Mouse (Mus musculus): ENCODE measurements around the gene Akap6. TPM values are rescaled to one million over a fixed set of nuclear protein-coding genes. Genes with fewer than 3 reads are reported as not detected.

Gene Akap6
- polyA plus RNA-seq, 1 experiment from 2014 or later, result 0.41 TPM

GRCm38 (mm10) chr12:52944274-52944673 lies 245.1 kb downstream of the Akap6 start:
- H3K4me2 ChIP-seq (replicated peaks; ENCODE audit: low read depth, low read length), result no peak overlapping the region
- no peak overlapping the region for H3K9ac ChIP-seq (replicated peaks; ENCODE audit: low read length)
- no peaks in the 10 kb centered on the region for H3K9me3 ChIP-seq (ENCODE audit: low read length)
- no peak overlapping the region for H3K27ac ChIP-seq (ENCODE audit: low read length)
- H3K27me3 ChIP-seq (ENCODE audit: insufficient read depth, low read length), result no peaks in the 10 kb centered on the region
- no peaks in the 10 kb centered on the region for H3K4me1 ChIP-seq (ENCODE audit: insufficient read depth, low read length)
- H3K4me3 ChIP-seq (ENCODE audit: low read length), result no peak overlapping the region
- no peak for ATAC-seq (ENCODE audit: low FRiP score, low TSS enrichment)
- 21% methylated on average over 7 of the region's 7 CpGs for WGBS
- H3K36me3 ChIP-seq (ENCODE audit: insufficient read depth, low read length), result no peaks in the 10 kb centered on the region

GRCm38 (mm10) chr12:52944949-52945348 lies 245.8 kb downstream of the Akap6 start:
- no peaks in the 10 kb centered on the region for H3K36me3 ChIP-seq (ENCODE audit: insufficient read depth, low read length)
- H3K27ac ChIP-seq (ENCODE audit: low read length), result no peak overlapping the region
- H3K4me1 ChIP-seq (ENCODE audit: insufficient read depth, low read length), result no peaks in the 10 kb centered on the region
- H3K4me2 ChIP-seq (replicated peaks; ENCODE audit: low read depth, low read length), result no peak overlapping the region
- 0 out of 2 replicates have a peak, but pooled peaks have one; percentile 70 for ATAC-seq (ENCODE audit: low FRiP score, low TSS enrichment)
- no peaks in the 10 kb centered on the region for H3K27me3 ChIP-seq (ENCODE audit: insufficient read depth, low read length)
- H3K9ac ChIP-seq (replicated peaks; ENCODE audit: low read length), result no peak overlapping the region
- H3K9me3 ChIP-seq (ENCODE audit: low read length), result no peaks in the 10 kb centered on the region
- WGBS, result 89% methylated on average over 2 of the region's 2 CpGs
- H3K4me3 ChIP-seq (ENCODE audit: low read length), result no peak overlapping the region

DNA sequence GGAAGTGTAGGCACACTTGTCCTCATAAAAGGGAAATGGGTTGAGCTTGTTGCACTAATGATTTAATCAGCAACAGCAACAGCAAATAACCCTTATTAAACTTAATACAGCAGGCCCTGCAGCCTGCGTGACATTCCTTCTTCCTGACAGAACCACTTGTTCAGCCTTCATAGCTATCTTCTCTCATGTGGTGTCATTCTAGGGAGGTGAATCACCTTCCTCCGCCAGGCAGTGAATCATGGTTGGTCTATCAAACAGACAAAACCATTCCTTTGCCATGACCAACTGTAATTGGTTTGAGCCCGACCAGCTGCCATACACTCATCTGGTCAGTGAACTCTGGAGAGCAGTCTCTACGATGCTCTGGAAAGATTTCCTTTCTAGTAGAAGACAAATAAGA lies 251.5 kb downstream of the Akap6 start:
- ATAC-seq (ENCODE audit: low FRiP score, low TSS enrichment), result no peak
- H3K4me2 ChIP-seq (replicated peaks; ENCODE audit: low read depth, low read length), result no peak overlapping the region
- H3K4me1 ChIP-seq (ENCODE audit: insufficient read depth, low read length), result no peaks in the 10 kb centered on the region
- no peak overlapping the region for H3K4me3 ChIP-seq (ENCODE audit: low read length)
- no peaks in the 10 kb centered on the region for H3K36me3 ChIP-seq (ENCODE audit: insufficient read depth, low read length)
- H3K9me3 ChIP-seq (ENCODE audit: low read length), result no peaks in the 10 kb centered on the region
- no peak overlapping the region for H3K27ac ChIP-seq (ENCODE audit: low read length)
- 58% methylated on average over 4 of the region's 4 CpGs for WGBS
- no peaks in the 10 kb centered on the region; the same call in 1 of the 2 replicates for H3K27me3 ChIP-seq (ENCODE audit: insufficient read depth, low read length)
- no peak overlapping the region for H3K9ac ChIP-seq (replicated peaks; ENCODE audit: low read length)

- 33% methylated on average over 3 of the region's 3 CpGs for WGBS
- Histone ChIP-seq H3K4me2 (replicated peaks; ENCODE audit: low read depth, low read length) (no peak overlapping the region), H3K9ac (replicated peaks; ENCODE audit: low read length) (no peak overlapping the region)
Measured at GRCm38 (mm10) chr12:52957587-52957986, 258.4 kb downstream of the Akap6 start.

DNA sequence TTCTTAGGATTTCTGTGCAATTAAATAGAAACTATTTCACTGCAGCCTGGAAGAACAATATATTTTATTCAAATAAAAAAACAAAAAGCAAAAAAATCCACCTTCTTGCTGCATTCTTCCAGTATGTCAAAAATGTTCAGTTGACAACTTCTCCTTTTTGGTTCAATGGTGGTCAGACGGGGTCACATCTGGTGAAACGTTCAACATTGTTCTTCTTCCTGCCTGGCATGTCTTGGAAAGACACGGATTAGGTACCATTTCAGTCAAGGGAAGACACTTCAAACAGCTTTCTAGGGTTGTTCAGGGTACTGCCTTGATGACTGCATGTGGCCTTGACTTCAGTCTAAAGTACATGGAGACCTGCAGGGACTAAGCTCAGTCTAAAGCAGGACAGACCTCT lies 258.8 kb downstream of the Akap6 start:
- no peaks in the 10 kb centered on the region for H3K4me1 ChIP-seq (ENCODE audit: insufficient read depth, low read length)

More at GRCm38 (mm10) chr12:52957587-52957986, 258.4 kb downstream of the Akap6 start:
- no peaks in the 10 kb centered on the region; the same call in 1 of the 2 replicates for H3K27me3 ChIP-seq (ENCODE audit: insufficient read depth, low read length)
- H3K9me3 ChIP-seq (ENCODE audit: low read length), result no peaks in the 10 kb centered on the region
- no peaks in the 10 kb centered on the region for H3K36me3 ChIP-seq (ENCODE audit: insufficient read depth, low read length)
- H3K27ac ChIP-seq (ENCODE audit: low read length), result no peak overlapping the region
- no peaks in the 10 kb centered on the region for H3K4me1 ChIP-seq (ENCODE audit: insufficient read depth, low read length)
- ATAC-seq (ENCODE audit: low FRiP score, low TSS enrichment), result no peak
- H3K4me3 ChIP-seq (ENCODE audit: low read length), result no peak overlapping the region

GRCm38 (mm10) chr12:52991745-52992144 lies 292.6 kb downstream of the Akap6 start:
- H3K9ac ChIP-seq (replicated peaks; ENCODE audit: low read length), result no peak overlapping the region
- no peaks in the 10 kb centered on the region for H3K9me3 ChIP-seq (ENCODE audit: low read length)
- no peaks in the 10 kb centered on the region for H3K27me3 ChIP-seq (ENCODE audit: insufficient read depth, low read length)
- no peak overlapping the region for H3K4me2 ChIP-seq (replicated peaks; ENCODE audit: low read depth, low read length)
- H3K4me3 ChIP-seq (ENCODE audit: low read length), result no peak overlapping the region
- 74% methylated on average over 6 of the region's 6 CpGs for WGBS
- no peak overlapping the region for H3K27ac ChIP-seq (ENCODE audit: low read length)
- H3K36me3 ChIP-seq (ENCODE audit: insufficient read depth, low read length), result no peaks in the 10 kb centered on the region
- ATAC-seq (ENCODE audit: low FRiP score, low TSS enrichment), result no peak
- no peaks in the 10 kb centered on the region for H3K4me1 ChIP-seq (ENCODE audit: insufficient read depth, low read length)

More for the DNA sequence above, 258.8 kb downstream of the Akap6 start:
- H3K27me3 ChIP-seq (ENCODE audit: insufficient read depth, low read length), result no peaks in the 10 kb centered on the region; the same call in 1 of the 2 replicates
- no peak overlapping the region for H3K4me2 ChIP-seq (replicated peaks; ENCODE audit: low read depth, low read length)
- no peak for ATAC-seq (ENCODE audit: low FRiP score, low TSS enrichment)
- WGBS, result 32% methylated on average over 3 of the region's 3 CpGs
- H3K27ac ChIP-seq (ENCODE audit: low read length), result no peak overlapping the region
- H3K36me3 ChIP-seq (ENCODE audit: insufficient read depth, low read length), result no peaks in the 10 kb centered on the region
- no peak overlapping the region for H3K4me3 ChIP-seq (ENCODE audit: low read length)
- no peak overlapping the region for H3K9ac ChIP-seq (replicated peaks; ENCODE audit: low read length)
- no peaks in the 10 kb centered on the region for H3K9me3 ChIP-seq (ENCODE audit: low read length)

GRCm38 (mm10) chr12:53012336-53012735 lies 313.2 kb downstream of the Akap6 start:
- Histone ChIP-seq H3K9ac (replicated peaks; ENCODE audit: low read length) (no peak overlapping the region), H3K27me3 (ENCODE audit: insufficient read depth, low read length) (no peaks in the 10 kb centered on the region), H3K36me3 (ENCODE audit: insufficient read depth, low read length) (no peaks in the 10 kb centered on the region), H3K4me3 (ENCODE audit: low read length) (no peak overlapping the region), H3K4me2 (replicated peaks; ENCODE audit: low read depth, low read length) (no peak overlapping the region), H3K9me3 (ENCODE audit: low read length) (no peaks in the 10 kb centered on the region), H3K27ac (ENCODE audit: low read length) (no peak overlapping the region), H3K4me1 (ENCODE audit: insufficient read depth, low read length) (peaks cover 9% of the 10 kb centered on the region)
- ATAC-seq (ENCODE audit: low FRiP score, low TSS enrichment), result peak; percentile 88
- WGBS, result 3% methylated on average over 3 of the region's 3 CpGs

DNA sequence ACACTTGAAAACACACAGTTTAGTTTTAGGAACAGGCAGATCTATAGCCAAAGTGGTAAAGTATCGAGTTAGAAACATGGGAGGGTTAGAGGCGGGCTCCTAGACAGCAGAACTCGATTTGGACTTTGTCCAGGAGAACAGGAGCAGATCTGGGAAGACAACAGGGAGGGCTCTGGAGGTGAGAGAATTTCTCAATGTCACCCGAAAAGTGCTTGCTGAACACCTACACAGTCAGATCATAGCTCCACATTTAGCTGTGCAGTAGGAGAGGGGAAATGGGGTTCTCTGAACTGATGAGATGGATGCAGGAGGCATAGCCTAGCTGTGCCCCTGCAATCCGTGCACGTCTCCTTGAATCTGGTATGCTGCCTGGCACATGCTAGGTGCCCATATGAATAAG lies 315.4 kb downstream of the Akap6 start:
- 88% methylated on average over 6 of the region's 6 CpGs for WGBS
- no peaks in the 10 kb centered on the region for H3K9me3 ChIP-seq (ENCODE audit: low read length)
- no peak overlapping the region for H3K4me3 ChIP-seq (ENCODE audit: low read length)
- no peak for ATAC-seq (ENCODE audit: low FRiP score, low TSS enrichment)
- no peak overlapping the region for H3K27ac ChIP-seq (ENCODE audit: low read length)
- H3K4me2 ChIP-seq (replicated peaks; ENCODE audit: low read depth, low read length), result no peak overlapping the region
- no peak overlapping the region for H3K9ac ChIP-seq (replicated peaks; ENCODE audit: low read length)
- no peaks in the 10 kb centered on the region for H3K36me3 ChIP-seq (ENCODE audit: insufficient read depth, low read length)
- H3K4me1 ChIP-seq (ENCODE audit: insufficient read depth, low read length), result peaks cover 9% of the 10 kb centered on the region
- no peaks in the 10 kb centered on the region for H3K27me3 ChIP-seq (ENCODE audit: insufficient read depth, low read length)

- Histone ChIP-seq H3K4me2 (replicated peaks; ENCODE audit: low read depth, low read length) (no peak overlapping the region), H3K9ac (replicated peaks; ENCODE audit: low read length) (no peak overlapping the region), H3K4me1 (ENCODE audit: insufficient read depth, low read length) (no peaks in the 10 kb centered on the region), H3K27ac (ENCODE audit: low read length) (no peak overlapping the region), H3K36me3 (ENCODE audit: insufficient read depth, low read length) (no peaks in the 10 kb centered on the region), H3K9me3 (ENCODE audit: low read length) (no peaks in the 10 kb centered on the region), H3K27me3 (ENCODE audit: insufficient read depth, low read length) (no peaks in the 10 kb centered on the region), H3K4me3 (ENCODE audit: low read length) (no peak overlapping the region)
- no peak for ATAC-seq (ENCODE audit: low FRiP score, low TSS enrichment)
- 60% methylated on average over 9 of the region's 9 CpGs for WGBS
Measured at GRCm38 (mm10) chr12:53024575-53025246, 325.5 kb downstream of the Akap6 start.

DNA sequence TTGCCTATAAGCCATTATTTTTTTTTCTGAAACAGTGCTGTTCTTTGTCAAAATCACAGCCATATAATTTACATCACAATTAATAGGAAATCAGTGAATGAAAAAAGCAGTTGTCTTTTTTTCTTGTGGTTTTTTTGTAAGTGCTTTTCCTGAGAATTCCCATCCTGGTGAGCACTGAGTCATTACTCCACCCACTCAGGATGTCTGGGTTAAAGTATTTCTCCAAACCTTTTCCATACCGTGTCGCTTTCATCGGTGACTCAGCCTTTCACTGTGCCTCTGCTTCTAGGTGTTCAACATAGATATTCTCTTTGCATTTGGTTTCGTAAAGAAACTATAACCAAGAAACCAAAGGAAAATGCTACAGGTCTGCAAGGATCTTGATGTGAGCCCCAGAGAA lies 328.1 kb downstream of the Akap6 start:
- Histone ChIP-seq H3K27ac (ENCODE audit: low read length) (no peak overlapping the region), H3K4me2 (replicated peaks; ENCODE audit: low read depth, low read length) (no peak overlapping the region), H3K36me3 (ENCODE audit: insufficient read depth, low read length) (no peaks in the 10 kb centered on the region), H3K4me1 (ENCODE audit: insufficient read depth, low read length) (no peaks in the 10 kb centered on the region), H3K4me3 (ENCODE audit: low read length) (no peak overlapping the region), H3K9ac (replicated peaks; ENCODE audit: low read length) (no peak overlapping the region), H3K9me3 (ENCODE audit: low read length) (no peaks in the 10 kb centered on the region), H3K27me3 (ENCODE audit: insufficient read depth, low read length) (no peaks in the 10 kb centered on the region)
- WGBS, result 73% methylated on average over 4 of the region's 4 CpGs
- no peak for ATAC-seq (ENCODE audit: low FRiP score, low TSS enrichment)

Data from kidney, embryonic 16.5 days (tissue).